Mouse (Mus musculus): ENCODE results near the gene Map3k4. TPM values are rescaled to one million over a fixed set of nuclear protein-coding genes. Genes with fewer than 3 reads are reported as not detected.

The Map3k4 gene
- total and polyA plus RNA-seq, 3 experiments = 12.7 to 22.6 (median 20.9) TPM

DNA sequence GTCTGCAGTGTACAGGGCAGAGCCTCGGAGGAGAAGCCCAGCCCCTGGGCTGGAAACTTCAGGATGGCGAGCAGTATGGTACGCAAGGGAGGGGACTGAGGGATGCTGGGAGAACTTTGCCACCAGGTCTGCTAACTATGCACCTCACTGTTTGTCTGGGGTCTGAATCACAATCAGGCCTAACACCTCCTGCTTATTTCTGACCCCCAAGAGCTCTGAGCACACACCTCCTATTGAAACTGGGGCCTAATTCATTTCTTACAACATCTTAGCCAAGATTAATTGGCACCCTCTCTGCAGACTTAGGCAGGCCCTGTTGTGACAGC lies 113.9 kb downstream of the Map3k4 start:
- Histone ChIP-seq H3K9ac (ENCODE audit: insufficient read depth, low read depth) (0 out of 2 replicates have a peak overlapping the region, but pooled peaks have one; percentile 13), H3K4me2 (ENCODE audit: insufficient read depth, low read depth, poor library complexity, severe bottlenecking) (no peak overlapping the region), H3K79me2 (replicated peaks; ENCODE audit: control insufficient read depth, extremely low read depth, insufficient read depth, poor library complexity, severe bottlenecking) (peaks cover 2% of the 10 kb centered on the region), H3K36me3 (replicated peaks in 1 of 2; ENCODE audit: control insufficient read depth in 1 of 2, insufficient read depth in 1 of 2, low read length in 1 of 2) (peaks cover 11 to 63% of the 10 kb centered on the region in 2 experiments), H3K9me3 (replicated peaks; ENCODE audit: low read length) (no peaks in the 10 kb centered on the region), H3K27me3 (replicated peaks) (no peaks in the 10 kb centered on the region), H3K4me3 (replicated peaks in 1 of 3; ENCODE audit: low read depth in 2 of 3, low read length in 2 of 3, poor library complexity in 1 of 3) (no peak overlapping the region), H3K4me1 (ENCODE audit: control insufficient read depth in 1 of 2, insufficient read depth in 2 of 2) (peaks cover 55 to 99% of the 10 kb centered on the region in 2 experiments), H3K27ac (ENCODE audit: insufficient read depth, low read depth) (peak overlapping the region; percentile 84)
- TF ChIP-seq E2F4 (IDR thresholded peaks at IDR 0.05; ENCODE audit: insufficient replicate concordance, low read depth, low read length) (no peak), JUN (IDR thresholded peaks at IDR 0.05; ENCODE audit: insufficient read depth, low read depth, low read length) (no peak), TCF12 (IDR thresholded peaks at IDR 0.05; ENCODE audit: low read depth, low read length) (no peak), CTCF (conservative IDR thresholded peaks at IDR 0.05 in 1 of 2, IDR thresholded peaks at IDR 0.05 in 1 of 2; ENCODE audit: low read depth in 2 of 2, low read length in 2 of 2) (no peak), ELF1 (IDR thresholded peaks at IDR 0.05; ENCODE audit: low read depth, low read length) (no peak), USF1 (IDR thresholded peaks at IDR 0.05; ENCODE audit: low read depth, low read length) (no peak), MAZ (IDR thresholded peaks at IDR 0.05; ENCODE audit: low read depth, low read length) (no peak), GABPA (IDR thresholded peaks at IDR 0.05; ENCODE audit: insufficient replicate concordance, low read depth, low read length) (no peak), CHD1 (IDR thresholded peaks at IDR 0.05; ENCODE audit: low read depth, low read length) (no peak), ETS1 (conservative IDR thresholded peaks at IDR 0.05; ENCODE audit: low read depth, low read length) (no peak), PAX5 (IDR thresholded peaks at IDR 0.05; ENCODE audit: low read length) (no peak), SMC3 (IDR thresholded peaks at IDR 0.05; ENCODE audit: low read depth, low read length) (no peak)
- no peak for DNase-seq (ENCODE audit: extremely low read depth)
- in situ Hi-C loops (cut with MboI; ENCODE audit: low pct_ligation_motif_present, low pct_unique_long_range_greater_than_20kb, low sequenced_read_pairs) (no loop called here), dilution Hi-C loops (cut with MboI; ENCODE audit: extremely low pct_ligation_motif_present, extremely low pct_unique_long_range_greater_than_20kb, low sequenced_read_pairs) (no loop called here)

DNA sequence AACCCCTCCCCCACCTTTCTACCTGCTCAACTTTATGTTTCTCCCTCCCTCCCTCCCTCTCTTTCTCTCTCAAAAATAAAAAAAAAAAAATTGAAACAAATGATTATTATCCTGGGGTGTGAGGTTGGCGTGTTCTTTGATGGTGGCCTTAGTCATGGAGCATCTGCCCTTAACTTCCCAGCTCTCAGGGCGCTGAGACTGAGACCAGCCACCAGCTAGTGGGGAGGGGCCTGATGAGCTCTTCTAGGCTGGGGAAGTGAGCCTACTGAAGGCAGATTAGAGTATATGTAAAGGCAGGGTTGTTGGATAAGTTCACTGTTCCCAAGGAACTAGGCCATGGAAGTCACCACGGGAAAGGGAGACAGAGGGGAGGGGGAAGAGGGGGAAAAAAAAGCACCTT lies 114.3 kb downstream of the Map3k4 start:
- no peaks in the 10 kb centered on the region for H3K9me3 ChIP-seq (replicated peaks; ENCODE audit: low read length)
- peak overlapping the region; percentile 31; the same call in 1 of the 2 replicates for H3K4me2 ChIP-seq (ENCODE audit: insufficient read depth, low read depth, poor library complexity, severe bottlenecking)
- dilution Hi-C loops (cut with MboI; ENCODE audit: extremely low pct_ligation_motif_present, extremely low pct_unique_long_range_greater_than_20kb, low sequenced_read_pairs) = no loop called here

More for the DNA sequence above, 114.3 kb downstream of the Map3k4 start:
- TF ChIP-seq CHD2 (IDR thresholded peaks at IDR 0.05; ENCODE audit: low read length) (no peak), MXI1 (IDR thresholded peaks at IDR 0.05; ENCODE audit: low read depth, low read length) (no peak), MAX (IDR thresholded peaks at IDR 0.05; ENCODE audit: low read length) (no peak), ETS1 (conservative IDR thresholded peaks at IDR 0.05; ENCODE audit: low read depth, low read length) (no peak), ZC3H11A (IDR thresholded peaks at IDR 0.05; ENCODE audit: low read depth, low read length) (no peak), E2F4 (IDR thresholded peaks at IDR 0.05; ENCODE audit: insufficient replicate concordance, low read depth, low read length) (no peak), MAZ (IDR thresholded peaks at IDR 0.05; ENCODE audit: low read depth, low read length) (no peak), USF1 (IDR thresholded peaks at IDR 0.05; ENCODE audit: low read depth, low read length) (no peak), SIN3A (IDR thresholded peaks at IDR 0.05; ENCODE audit: low read length) (no peak), ZMIZ1 (IDR thresholded peaks at IDR 0.05; ENCODE audit: low read depth, low read length) (no peak)
- Histone ChIP-seq H3K27me3 (replicated peaks) (no peaks in the 10 kb centered on the region), H3K36me3 (replicated peaks in 1 of 2; ENCODE audit: control insufficient read depth in 1 of 2, insufficient read depth in 1 of 2, low read length in 1 of 2) (peaks cover 13 to 63% of the 10 kb centered on the region in 2 experiments), H3K27ac (ENCODE audit: insufficient read depth, low read depth) (peak overlapping the region; percentile 84), H3K79me2 (replicated peaks; ENCODE audit: control insufficient read depth, extremely low read depth, insufficient read depth, poor library complexity, severe bottlenecking) (peaks cover 2% of the 10 kb centered on the region), H3K4me3 (replicated peaks in 1 of 3; ENCODE audit: low read depth in 2 of 3, low read length in 2 of 3, poor library complexity in 1 of 3) (no peak overlapping the region), H3K4me1 (ENCODE audit: control insufficient read depth in 1 of 2, insufficient read depth in 2 of 2) (peaks cover 51 to 96% of the 10 kb centered on the region in 2 experiments), H3K9ac (ENCODE audit: insufficient read depth, low read depth) (peak overlapping the region; percentile 13)
- DNase-seq (ENCODE audit: extremely low read depth) = no peak
- in situ Hi-C loops (cut with MboI; ENCODE audit: low pct_ligation_motif_present, low pct_unique_long_range_greater_than_20kb, low sequenced_read_pairs) = no loop called here
